Mouse (Mus musculus): Measurements from ENCODE around the gene Arsb.

DNA sequence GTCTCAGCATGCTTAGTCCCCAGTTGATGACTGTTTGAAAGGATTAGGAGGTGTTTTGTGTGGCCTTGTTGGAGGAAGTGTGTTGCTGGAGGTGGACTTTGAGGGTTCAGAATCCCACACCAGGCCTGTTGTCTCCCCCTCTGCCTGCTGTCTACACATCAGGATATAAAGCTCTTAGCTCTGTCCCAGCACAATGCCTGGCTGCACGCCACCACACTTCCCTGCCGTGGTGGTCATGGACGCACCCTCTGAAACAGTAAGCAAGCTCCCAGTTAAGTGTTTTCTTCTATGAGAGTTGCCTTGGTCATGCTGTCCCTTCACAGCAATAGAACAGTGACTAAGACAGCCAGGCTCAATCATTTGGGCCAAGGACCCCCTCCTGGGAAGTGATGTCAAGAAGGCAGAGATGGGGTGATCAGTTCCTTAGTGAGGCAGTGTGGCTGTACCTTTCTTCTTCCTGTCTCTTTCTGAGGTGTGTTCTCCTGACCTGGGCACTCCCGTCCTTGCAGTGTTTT lies 149.4 kb downstream of the Arsb start:
- no peak for TF ChIP-seq CTCF (IDR thresholded peaks at IDR 0.05; ENCODE audit: control insufficient read depth, insufficient read depth, insufficient read length)
- no peak for TF ChIP-seq MYOD1 (IDR thresholded peaks at IDR 0.05; ENCODE audit: control insufficient read depth, insufficient read length, low read depth)
- no peak for TF ChIP-seq CEBPB (IDR thresholded peaks at IDR 0.05; ENCODE audit: low read depth)
- TF ChIP-seq MAX (IDR thresholded peaks at IDR 0.05), result no peak
- no peak for TF ChIP-seq MYOG (IDR thresholded peaks at IDR 0.05; ENCODE audit: control insufficient read depth, extremely low read depth, insufficient read length)
- TF ChIP-seq FOSL1 (IDR thresholded peaks at IDR 0.05; ENCODE audit: insufficient read depth, low read length, poor library complexity, severe bottlenecking), result no peak
- no peak for TF ChIP-seq USF1 (IDR thresholded peaks at IDR 0.05; ENCODE audit: low read depth)
